Mouse (Mus musculus): ENCODE results near the gene Pus10. TPM values are rescaled to one million over a fixed set of nuclear protein-coding genes. Genes with fewer than 3 reads are reported as not detected.

The Pus10 gene
- polyA plus RNA-seq, 1 experiment: 11.4 TPM

- no peaks in the 10 kb centered on the region for H3K27me3 ChIP-seq (ENCODE audit: control insufficient read depth, insufficient read depth, low read length)
- no peaks in the 10 kb centered on the region for H3K4me1 ChIP-seq (ENCODE audit: control insufficient read depth, insufficient read depth, low read length)
- no peak overlapping the region for H3K4me3 ChIP-seq (replicated peaks; ENCODE audit: insufficient read depth, low read depth, low read length)
- TF ChIP-seq POLR2A (IDR thresholded peaks at IDR 0.05; ENCODE audit: borderline replicate concordance, insufficient read depth, low read length) (no peak), CTCF (IDR thresholded peaks at IDR 0.05; ENCODE audit: borderline replicate concordance, insufficient read depth, low read depth, low read length) (no peak)
- no peak overlapping the region for H3K27ac ChIP-seq (ENCODE audit: insufficient read depth, low read length)
- WGBS: 92% methylated on average over 2 of the region's 2 CpGs
- no peak for DNase-seq
Observed at GRCm38 (mm10) chr11:23726441-23726840, 61.0 kb downstream of the Pus10 start.

GRCm38 (mm10) chr11:23728186-23728585, 62.7 kb downstream of the Pus10 start:
- 99% methylated on average over 2 of the region's 2 CpGs for WGBS
- H3K4me3 ChIP-seq (replicated peaks; ENCODE audit: insufficient read depth, low read depth, low read length): no peak overlapping the region
- H3K27me3 ChIP-seq (ENCODE audit: control insufficient read depth, insufficient read depth, low read length): no peaks in the 10 kb centered on the region
- H3K27ac ChIP-seq (ENCODE audit: insufficient read depth, low read length): no peak overlapping the region
- no peak for DNase-seq
- H3K4me1 ChIP-seq (ENCODE audit: control insufficient read depth, insufficient read depth, low read length): no peaks in the 10 kb centered on the region
- TF ChIP-seq POLR2A (IDR thresholded peaks at IDR 0.05; ENCODE audit: borderline replicate concordance, insufficient read depth, low read length) (no peak), CTCF (IDR thresholded peaks at IDR 0.05; ENCODE audit: borderline replicate concordance, insufficient read depth, low read depth, low read length) (no peak)

- no peak for TF ChIP-seq CTCF (IDR thresholded peaks at IDR 0.05; ENCODE audit: borderline replicate concordance, insufficient read depth, low read depth, low read length)
- TF ChIP-seq POLR2A (IDR thresholded peaks at IDR 0.05; ENCODE audit: borderline replicate concordance, insufficient read depth, low read length): no peak
- no peak for DNase-seq
- WGBS: 94% methylated on average over 4 of the region's 4 CpGs
- Histone ChIP-seq H3K27me3 (ENCODE audit: control insufficient read depth, insufficient read depth, low read length) (no peaks in the 10 kb centered on the region), H3K4me3 (replicated peaks; ENCODE audit: insufficient read depth, low read depth, low read length) (no peak overlapping the region), H3K4me1 (ENCODE audit: control insufficient read depth, insufficient read depth, low read length) (no peaks in the 10 kb centered on the region), H3K27ac (ENCODE audit: insufficient read depth, low read length) (no peak overlapping the region)
Observed at GRCm38 (mm10) chr11:23730120-23730519, 64.6 kb downstream of the Pus10 start.

- DNase-seq: no peak
- Histone ChIP-seq H3K4me1 (ENCODE audit: control insufficient read depth, insufficient read depth, low read length) (peaks cover 3% of the 10 kb centered on the region; the same call in 1 of the 2 replicates), H3K27ac (ENCODE audit: insufficient read depth, low read length) (no peak overlapping the region), H3K4me3 (replicated peaks; ENCODE audit: insufficient read depth, low read depth, low read length) (no peak overlapping the region), H3K27me3 (ENCODE audit: control insufficient read depth, insufficient read depth, low read length) (no peaks in the 10 kb centered on the region)
- WGBS: 93% methylated on average over 1 of the region's 1 CpGs
- TF ChIP-seq POLR2A (IDR thresholded peaks at IDR 0.05; ENCODE audit: borderline replicate concordance, insufficient read depth, low read length) (no peak), CTCF (IDR thresholded peaks at IDR 0.05; ENCODE audit: borderline replicate concordance, insufficient read depth, low read depth, low read length) (no peak)
Observed at GRCm38 (mm10) chr11:23732840-23733239, 67.4 kb downstream of the Pus10 start.

GRCm38 (mm10) chr11:23734749-23735286, 69.3 kb downstream of the Pus10 start:
- Histone ChIP-seq H3K4me1 (ENCODE audit: control insufficient read depth, insufficient read depth, low read length) (peaks cover 3% of the 10 kb centered on the region; the same call in 1 of the 2 replicates), H3K4me3 (replicated peaks; ENCODE audit: insufficient read depth, low read depth, low read length) (no peak overlapping the region), H3K27ac (ENCODE audit: insufficient read depth, low read length) (no peak overlapping the region), H3K27me3 (ENCODE audit: control insufficient read depth, insufficient read depth, low read length) (no peaks in the 10 kb centered on the region)
- 88% methylated on average over 6 of the region's 6 CpGs for WGBS
- TF ChIP-seq CTCF (IDR thresholded peaks at IDR 0.05; ENCODE audit: borderline replicate concordance, insufficient read depth, low read depth, low read length) (no peak), POLR2A (IDR thresholded peaks at IDR 0.05; ENCODE audit: borderline replicate concordance, insufficient read depth, low read length) (no peak)
- no peak for DNase-seq

- peak in 1 of 2 experiments; percentile 71 for DNase-seq
- no peaks in the 10 kb centered on the region for H3K27me3 ChIP-seq (ENCODE audit: control insufficient read depth, insufficient read depth, low read length)
Observed at GRCm38 (mm10) chr11:23735820-23736470, 70.5 kb downstream of the Pus10 start.

GRCm38 (mm10) chr11:23740895-23741294, 75.4 kb downstream of the Pus10 start:
- H3K4me3 ChIP-seq (replicated peaks; ENCODE audit: insufficient read depth, low read depth, low read length): no peak overlapping the region
- H3K27ac ChIP-seq (ENCODE audit: insufficient read depth, low read length): no peak overlapping the region
- no peak for DNase-seq
- H3K4me1 ChIP-seq (ENCODE audit: control insufficient read depth, insufficient read depth, low read length): peaks cover 3% of the 10 kb centered on the region; the same call in 1 of the 2 replicates
- 69% methylated on average over 4 of the region's 4 CpGs for WGBS
- TF ChIP-seq CTCF (IDR thresholded peaks at IDR 0.05; ENCODE audit: borderline replicate concordance, insufficient read depth, low read depth, low read length) (no peak), POLR2A (IDR thresholded peaks at IDR 0.05; ENCODE audit: borderline replicate concordance, insufficient read depth, low read length) (no peak)
- no peaks in the 10 kb centered on the region for H3K27me3 ChIP-seq (ENCODE audit: control insufficient read depth, insufficient read depth, low read length)

More at GRCm38 (mm10) chr11:23735820-23736470, 70.5 kb downstream of the Pus10 start:
- Histone ChIP-seq H3K27ac (ENCODE audit: insufficient read depth, low read length) (no peak overlapping the region), H3K4me1 (ENCODE audit: control insufficient read depth, insufficient read depth, low read length) (peaks cover 3% of the 10 kb centered on the region; the same call in 1 of the 2 replicates), H3K4me3 (replicated peaks; ENCODE audit: insufficient read depth, low read depth, low read length) (no peak overlapping the region)
- TF ChIP-seq CTCF (IDR thresholded peaks at IDR 0.05; ENCODE audit: borderline replicate concordance, insufficient read depth, low read depth, low read length) (no peak), POLR2A (IDR thresholded peaks at IDR 0.05; ENCODE audit: borderline replicate concordance, insufficient read depth, low read length) (no peak)

- WGBS: 92% methylated on average over 7 of the region's 7 CpGs
- Histone ChIP-seq H3K4me1 (ENCODE audit: control insufficient read depth, insufficient read depth, low read length) (no peaks in the 10 kb centered on the region; the same call in 1 of the 2 replicates), H3K4me3 (replicated peaks; ENCODE audit: insufficient read depth, low read depth, low read length) (no peak overlapping the region), H3K27me3 (ENCODE audit: control insufficient read depth, insufficient read depth, low read length) (no peaks in the 10 kb centered on the region), H3K27ac (ENCODE audit: insufficient read depth, low read length) (no peak overlapping the region)
- no peak for TF ChIP-seq POLR2A (IDR thresholded peaks at IDR 0.05; ENCODE audit: borderline replicate concordance, insufficient read depth, low read length)
- TF ChIP-seq CTCF (IDR thresholded peaks at IDR 0.05; ENCODE audit: borderline replicate concordance, insufficient read depth, low read depth, low read length): no peak
- DNase-seq: no peak
Observed at GRCm38 (mm10) chr11:23741386-23741785, 75.9 kb downstream of the Pus10 start.

All from cerebellum, adult 2 months (tissue).